Mouse (Mus musculus): Measurements from ENCODE around the gene Emilin1. TPM values are rescaled to one million over a fixed set of nuclear protein-coding genes. Genes with fewer than 3 reads are reported as not detected.

Emilin1 gene
- polyA plus RNA-seq, 1 experiment from 2014 or later: 183 TPM

GRCm38 (mm10) chr5:30909300-30909659 lies 3.9 kb upstream of the Emilin1 start:
- H3K36me3 ChIP-seq: peaks cover 9% of the 10 kb centered on the region; the same call in 1 of the 2 replicates
- peaks cover 58% of the 10 kb centered on the region for H3K4me1 ChIP-seq (replicated peaks)
- no peak for ATAC-seq
- H3K9ac ChIP-seq: no peak overlapping the region
- no peaks in the 10 kb centered on the region for H3K9me3 ChIP-seq
- H3K27ac ChIP-seq: peak overlapping the region; percentile 98
- no peaks in the 10 kb centered on the region for H3K27me3 ChIP-seq (replicated peaks)
- peak overlapping the region; percentile 93 for H3K4me2 ChIP-seq (replicated peaks)
- WGBS: 5% methylated on average over 7 of the region's 7 CpGs
- H3K4me3 ChIP-seq (replicated peaks): no peak overlapping the region

- Histone ChIP-seq H3K9ac (no peak overlapping the region), H3K4me1 (replicated peaks) (peaks cover 58% of the 10 kb centered on the region), H3K4me2 (replicated peaks) (no peak overlapping the region), H3K9me3 (no peaks in the 10 kb centered on the region), H3K27ac (peak overlapping the region; percentile 98), H3K27me3 (replicated peaks) (no peaks in the 10 kb centered on the region), H3K4me3 (replicated peaks) (no peak overlapping the region), H3K36me3 (peaks cover 4% of the 10 kb centered on the region; the same call in 1 of the 2 replicates)
- 75% methylated on average over 7 of the region's 7 CpGs for whole genome bisulfite sequencing
- no peak for ATAC-seq
These were observed 3.3 kb upstream of the Emilin1 start for GRCm38 (mm10) chr5:30909863-30910262.

- H3K9me3 ChIP-seq: no peaks in the 10 kb centered on the region
- H3K9ac ChIP-seq: no peak overlapping the region
- H3K4me2 ChIP-seq (replicated peaks): no peak overlapping the region
- H3K4me1 ChIP-seq (replicated peaks): peaks cover 58% of the 10 kb centered on the region
- H3K27ac ChIP-seq: peak overlapping the region; percentile 96
- no peaks in the 10 kb centered on the region for H3K36me3 ChIP-seq
- H3K4me3 ChIP-seq (replicated peaks): no peak overlapping the region
- H3K27me3 ChIP-seq (replicated peaks): no peaks in the 10 kb centered on the region
- no peak for ATAC-seq
These were observed 2.7 kb upstream of the Emilin1 start for GRCm38 (mm10) chr5:30910481-30910880.

GRCm38 (mm10) chr5:30912156-30912555 lies 1.0 kb upstream of the Emilin1 start:
- no peaks in the 10 kb centered on the region for H3K27me3 ChIP-seq (replicated peaks)
- no peak overlapping the region for H3K4me3 ChIP-seq (replicated peaks)
- H3K27ac ChIP-seq: peak overlapping the region; percentile 96
- peaks cover 53% of the 10 kb centered on the region for H3K4me1 ChIP-seq (replicated peaks)
- no peak overlapping the region for H3K9ac ChIP-seq
- H3K36me3 ChIP-seq: peaks cover 3% of the 10 kb centered on the region; the same call in 1 of the 2 replicates
- peak overlapping the region; percentile 41; the same call in 1 of the 2 replicates for H3K4me2 ChIP-seq (replicated peaks)
- ATAC-seq: no peak
- no peaks in the 10 kb centered on the region for H3K9me3 ChIP-seq
- 57% methylated on average over 5 of the region's 5 CpGs for WGBS

GRCm38 (mm10) chr5:30914101-30914635 lies 966 bp downstream of the Emilin1 start:
- Histone ChIP-seq H3K36me3 (peaks cover 22% of the 10 kb centered on the region), H3K27me3 (replicated peaks) (no peaks in the 10 kb centered on the region), H3K27ac (peak overlapping the region; percentile 96), H3K9ac (peak overlapping the region; percentile 67), H3K4me2 (replicated peaks) (peak overlapping the region; percentile 79), H3K9me3 (no peaks in the 10 kb centered on the region), H3K4me1 (replicated peaks) (peaks cover 48% of the 10 kb centered on the region), H3K4me3 (replicated peaks) (peak overlapping the region; percentile 53)
- no peak for ATAC-seq
- 54% methylated on average over 7 of the region's 7 CpGs for WGBS

- 40% methylated on average over 6 of the region's 6 CpGs for WGBS
- H3K4me1 ChIP-seq (replicated peaks): peaks cover 41% of the 10 kb centered on the region
These were observed 1.6 kb downstream of the Emilin1 start for GRCm38 (mm10) chr5:30914849-30915248.

GRCm38 (mm10) chr5:30915456-30915855 lies 2.3 kb downstream of the Emilin1 start:
- WGBS: 41% methylated on average over 9 of the region's 9 CpGs
- Histone ChIP-seq H3K4me1 (replicated peaks) (peaks cover 47% of the 10 kb centered on the region), H3K9me3 (no peaks in the 10 kb centered on the region), H3K27me3 (replicated peaks) (no peaks in the 10 kb centered on the region), H3K27ac (peak overlapping the region; percentile 96), H3K4me3 (replicated peaks) (peak overlapping the region; percentile 53), H3K9ac (peak overlapping the region; percentile 67), H3K4me2 (replicated peaks) (peak overlapping the region; percentile 79), H3K36me3 (peaks cover 24% of the 10 kb centered on the region)
- ATAC-seq: no peak; the same call in none of the 2 replicates

More at GRCm38 (mm10) chr5:30914849-30915248, 1.6 kb downstream of the Emilin1 start:
- ATAC-seq: no peak
- Histone ChIP-seq H3K27me3 (replicated peaks) (no peaks in the 10 kb centered on the region), H3K27ac (peak overlapping the region; percentile 96), H3K9ac (peak overlapping the region; percentile 67), H3K4me2 (replicated peaks) (peak overlapping the region; percentile 79), H3K4me3 (replicated peaks) (peak overlapping the region; percentile 53), H3K36me3 (peaks cover 22% of the 10 kb centered on the region), H3K9me3 (no peaks in the 10 kb centered on the region)

- under 1% methylated on average over 7 of the region's 7 CpGs for WGBS
- peak overlapping the region; percentile 79 for H3K4me2 ChIP-seq (replicated peaks)
- peaks cover 27% of the 10 kb centered on the region for H3K36me3 ChIP-seq
- peak overlapping the region; percentile 53 for H3K4me3 ChIP-seq (replicated peaks)
- H3K9ac ChIP-seq: no peak overlapping the region
- ATAC-seq: peak; percentile 71
- H3K9me3 ChIP-seq: no peaks in the 10 kb centered on the region
- H3K27me3 ChIP-seq (replicated peaks): no peaks in the 10 kb centered on the region
- peak overlapping the region; percentile 96 for H3K27ac ChIP-seq
- peaks cover 46% of the 10 kb centered on the region for H3K4me1 ChIP-seq (replicated peaks)
These were observed 2.8 kb downstream of the Emilin1 start for GRCm38 (mm10) chr5:30915974-30916433.

GRCm38 (mm10) chr5:30916841-30917240 lies 3.6 kb downstream of the Emilin1 start:
- Histone ChIP-seq H3K4me1 (replicated peaks) (peaks cover 44% of the 10 kb centered on the region), H3K36me3 (peaks cover 27% of the 10 kb centered on the region), H3K9ac (no peak overlapping the region), H3K27ac (no peak overlapping the region), H3K27me3 (replicated peaks) (no peaks in the 10 kb centered on the region), H3K9me3 (no peaks in the 10 kb centered on the region), H3K4me2 (replicated peaks) (no peak overlapping the region), H3K4me3 (replicated peaks) (no peak overlapping the region)
- ATAC-seq: no peak
- 92% methylated on average over 9 of the region's 9 CpGs for WGBS

- WGBS: 94% methylated on average over 11 of the region's 11 CpGs
- no peak for ATAC-seq
- peaks cover 43% of the 10 kb centered on the region for H3K4me1 ChIP-seq (replicated peaks)
- no peak overlapping the region for H3K9ac ChIP-seq
- H3K9me3 ChIP-seq: no peaks in the 10 kb centered on the region
- peaks cover 27% of the 10 kb centered on the region for H3K36me3 ChIP-seq
- H3K27ac ChIP-seq: no peak overlapping the region
- no peak overlapping the region for H3K4me2 ChIP-seq (replicated peaks)
- no peak overlapping the region for H3K4me3 ChIP-seq (replicated peaks)
- no peaks in the 10 kb centered on the region for H3K27me3 ChIP-seq (replicated peaks)
These were observed 4.1 kb downstream of the Emilin1 start for GRCm38 (mm10) chr5:30917348-30917747.

GRCm38 (mm10) chr5:30917891-30918670 lies 4.9 kb downstream of the Emilin1 start:
- ATAC-seq: no peak
- H3K4me3 ChIP-seq (replicated peaks): no peak overlapping the region
- 87% methylated on average over 31 of the region's 31 CpGs for WGBS
- no peak overlapping the region for H3K4me2 ChIP-seq (replicated peaks)
- H3K27me3 ChIP-seq (replicated peaks): no peaks in the 10 kb centered on the region
- peaks cover 43% of the 10 kb centered on the region for H3K4me1 ChIP-seq (replicated peaks)
- H3K36me3 ChIP-seq: peaks cover 27% of the 10 kb centered on the region
- no peak overlapping the region for H3K9ac ChIP-seq
- no peaks in the 10 kb centered on the region for H3K9me3 ChIP-seq
- no peak overlapping the region for H3K27ac ChIP-seq

- Histone ChIP-seq H3K4me3 (replicated peaks) (no peak overlapping the region), H3K27me3 (replicated peaks) (no peaks in the 10 kb centered on the region), H3K27ac (no peak overlapping the region), H3K4me2 (replicated peaks) (no peak overlapping the region), H3K9ac (no peak overlapping the region), H3K9me3 (no peaks in the 10 kb centered on the region), H3K4me1 (replicated peaks) (peaks cover 43% of the 10 kb centered on the region), H3K36me3 (peaks cover 27% of the 10 kb centered on the region)
- ATAC-seq: no peak
- 83% methylated on average over 8 of the region's 8 CpGs for WGBS
These were observed 5.5 kb downstream of the Emilin1 start for GRCm38 (mm10) chr5:30918691-30919090.
